Mouse (Mus musculus) heart, postnatal 0 days (tissue): ENCODE results near the gene Tdo2.

ENCODE experiments used
- CTCF ChIP-seq: IDR thresholded peaks from 2 replicates; pipeline ENCODE4 v1.5.1; 2016; ENCODE audit warnings: antibody characterized with exemption, control low read depth, low read depth
- EP300 ChIP-seq: IDR thresholded peaks from 2 replicates; pipeline ENCODE4 v1.6.1; 2016; ENCODE audit warnings: antibody characterized with exemption, low read depth

DNA sequence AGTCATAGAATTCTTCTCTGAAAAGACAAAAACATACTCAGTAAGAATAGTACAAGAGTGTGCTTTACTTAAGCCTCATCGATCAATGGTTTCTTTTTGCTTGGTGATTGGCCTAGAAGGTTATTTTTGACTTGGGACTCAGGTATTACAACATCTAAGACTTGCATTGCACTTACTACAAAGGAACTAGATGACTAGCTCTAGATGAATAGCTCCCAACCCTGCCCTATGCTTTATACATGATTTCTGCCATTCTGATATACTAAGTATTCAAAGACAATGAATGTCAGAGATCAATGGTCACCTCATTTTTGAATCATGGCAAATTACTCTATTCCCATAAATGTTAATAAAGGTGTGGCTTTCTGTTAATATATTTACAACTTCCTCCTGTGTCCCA is 31.0 kb upstream of the Tdo2 start:
- no peak for TF ChIP-seq CTCF
- no peak for TF ChIP-seq EP300
